Mouse (Mus musculus) mesoderm, embryonic 11.5 days (tissue): Measurements from ENCODE around the gene Otulin.

ENCODE experiments used
- DNase-seq: peaks from one replicate; pipeline ENCODE4 v3.0.0-alpha.2; 2012; ENCODE audit warnings: low read depth, low spot score

The Otulin gene

DNA sequence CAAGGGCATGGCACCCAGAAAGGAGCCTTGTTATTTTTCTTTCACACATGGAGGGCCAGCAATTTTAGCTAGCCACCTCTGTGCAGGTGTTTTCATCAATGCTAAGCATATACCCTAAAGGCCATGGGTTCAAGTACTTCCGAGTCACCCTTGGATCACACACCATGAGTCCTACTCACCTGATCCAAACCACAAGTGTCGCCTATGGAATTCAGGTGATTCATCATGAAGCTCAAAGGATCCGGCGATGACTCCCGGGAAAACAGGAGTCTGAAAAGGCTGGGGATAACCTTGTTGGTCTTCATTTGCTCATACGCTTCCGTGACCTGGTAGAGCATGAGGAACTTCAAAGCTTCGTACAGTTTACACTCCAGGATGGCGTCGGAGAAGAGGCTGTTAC, 27.4 kb upstream of the Otulin start:
- DNase-seq: no peak

DNA sequence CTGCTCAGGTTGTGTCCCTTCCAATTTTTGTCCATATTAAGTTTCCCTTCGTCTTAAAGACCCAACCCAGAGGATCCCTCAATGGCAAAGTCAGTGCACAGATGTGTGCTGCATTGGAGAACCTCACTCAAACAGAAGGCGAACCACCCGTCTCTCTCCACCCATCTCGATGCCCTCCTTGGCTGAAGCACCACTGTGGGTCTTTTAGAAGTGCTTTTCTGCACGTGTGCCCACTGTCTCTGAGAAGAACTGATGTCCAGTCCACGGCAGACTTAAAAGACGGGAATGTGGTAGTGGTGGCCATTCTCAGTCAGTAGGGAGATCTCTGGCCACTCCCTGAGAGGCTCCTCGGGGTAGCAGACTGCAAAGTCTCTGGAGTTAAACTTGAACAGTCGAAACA, 26.1 kb upstream of the Otulin start:
- no peak for DNase-seq

DNA sequence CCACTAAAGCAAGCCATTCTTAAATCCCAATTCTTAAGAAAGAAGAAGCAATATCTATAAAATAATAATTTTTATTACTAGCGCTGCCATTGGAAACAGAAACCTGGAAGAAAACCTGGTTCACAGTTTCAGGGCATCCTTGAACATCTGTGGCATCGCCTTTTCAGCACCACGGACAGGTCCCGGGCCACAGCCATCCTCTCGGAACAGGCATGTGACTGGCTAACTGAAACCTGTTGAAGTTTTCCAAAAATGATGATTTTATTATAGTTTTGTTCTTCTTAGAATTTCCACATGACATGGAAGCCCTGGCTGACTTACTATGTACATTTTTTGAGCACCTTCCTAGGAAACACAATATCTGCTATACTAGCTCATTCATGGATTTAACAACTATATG, 24.5 kb upstream of the Otulin start:
- peak; percentile 68 for DNase-seq

DNA sequence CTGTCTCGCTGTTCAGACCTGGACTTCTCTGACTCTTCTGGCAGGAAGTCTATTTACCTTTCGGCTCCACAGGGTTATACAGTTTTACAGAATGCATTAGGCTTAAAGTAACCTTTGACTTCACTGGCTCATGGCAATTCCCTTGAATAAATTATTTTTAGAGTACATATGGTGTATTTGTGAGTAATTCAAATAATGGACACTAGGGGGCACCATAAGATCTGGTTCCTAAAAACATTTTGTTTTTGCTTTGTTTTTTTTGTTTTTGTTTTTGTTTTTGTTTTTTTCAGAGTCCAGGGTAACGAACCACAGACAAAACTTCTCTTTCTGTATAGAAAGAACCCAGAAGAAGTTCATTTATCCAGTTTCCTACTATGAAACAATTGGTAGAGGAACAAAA, 17.2 kb upstream of the Otulin start:
- peak; percentile 45 for DNase-seq

DNA sequence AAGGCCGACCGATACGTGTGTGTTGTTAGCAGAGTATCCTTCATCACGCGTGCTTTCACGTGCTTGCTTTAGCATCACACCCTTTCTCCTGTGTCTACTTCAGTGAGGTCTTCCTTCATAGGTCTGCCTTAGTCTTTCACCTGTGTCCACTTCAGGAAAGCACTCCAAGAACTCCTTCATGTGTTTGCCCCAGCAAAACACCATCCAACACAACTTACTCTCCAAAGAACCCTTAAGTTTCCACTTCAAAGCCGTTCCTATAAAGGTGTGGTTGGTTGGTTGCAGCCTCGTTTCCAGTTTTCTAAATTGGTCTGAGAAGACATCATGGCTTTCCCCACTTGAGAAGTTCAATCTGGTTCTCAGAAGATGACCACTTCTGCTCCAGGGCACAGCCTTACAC, 16.2 kb upstream of the Otulin start:
- DNase-seq: no peak

DNA sequence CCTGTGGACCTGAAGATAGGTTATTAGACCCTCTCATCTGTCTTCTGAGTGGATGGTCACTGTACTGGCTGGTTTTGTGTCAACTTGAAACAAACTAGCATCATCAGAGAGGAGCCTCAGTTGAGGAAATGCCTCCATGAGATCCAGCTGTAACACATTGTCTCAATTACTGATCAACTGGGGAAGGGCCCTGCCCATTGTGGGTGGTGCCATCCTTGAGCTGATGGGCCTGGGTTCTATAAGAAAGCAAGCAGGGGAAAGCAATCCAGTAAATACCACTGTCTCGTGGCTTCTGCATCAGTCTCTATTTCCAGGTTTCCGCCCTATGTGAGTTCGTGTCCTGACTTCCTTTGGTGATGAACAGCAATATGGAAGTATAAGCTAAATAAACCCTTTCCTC, 14.8 kb upstream of the Otulin start:
- no peak for DNase-seq

DNA sequence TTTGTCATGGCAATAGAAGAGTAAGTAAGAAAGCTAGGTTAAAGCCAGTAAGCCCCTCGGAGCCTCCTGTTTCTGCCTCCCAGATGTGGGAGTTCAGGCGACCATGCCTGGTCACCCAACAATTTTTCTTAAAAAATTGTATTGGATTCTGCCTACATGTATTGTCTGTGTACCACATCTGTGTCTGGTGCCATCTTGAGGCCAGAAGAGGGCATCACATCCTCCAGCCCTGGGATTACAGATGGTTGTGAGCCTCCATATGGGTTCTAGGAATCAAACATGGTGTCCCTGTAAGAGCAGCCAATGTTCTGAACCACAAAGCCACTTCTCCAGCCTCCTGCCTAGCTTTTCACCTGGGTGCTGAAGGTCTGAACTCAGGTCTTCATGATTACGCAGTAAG, 12.4 kb upstream of the Otulin start:
- no peak for DNase-seq

DNA sequence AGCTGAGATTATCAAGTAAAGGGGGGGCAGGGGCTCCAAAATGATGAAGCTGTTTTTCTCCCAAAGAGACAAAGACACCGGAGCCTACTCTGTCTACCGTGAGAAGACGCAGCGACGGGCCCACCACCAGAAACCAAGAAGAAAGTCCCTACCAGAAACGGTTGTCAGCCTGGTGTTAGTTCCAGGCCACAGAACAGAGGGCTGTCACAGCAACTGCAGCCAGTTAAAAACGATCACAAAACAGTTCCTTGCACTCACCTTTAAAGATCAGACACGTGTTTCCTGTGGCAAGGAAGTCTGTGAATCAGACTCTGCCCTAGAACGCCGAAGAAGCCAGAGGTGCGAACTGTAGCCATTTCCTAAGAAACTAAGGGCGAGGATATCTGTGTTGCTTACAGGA, 10.7 kb upstream of the Otulin start:
- DNase-seq: no peak

DNA sequence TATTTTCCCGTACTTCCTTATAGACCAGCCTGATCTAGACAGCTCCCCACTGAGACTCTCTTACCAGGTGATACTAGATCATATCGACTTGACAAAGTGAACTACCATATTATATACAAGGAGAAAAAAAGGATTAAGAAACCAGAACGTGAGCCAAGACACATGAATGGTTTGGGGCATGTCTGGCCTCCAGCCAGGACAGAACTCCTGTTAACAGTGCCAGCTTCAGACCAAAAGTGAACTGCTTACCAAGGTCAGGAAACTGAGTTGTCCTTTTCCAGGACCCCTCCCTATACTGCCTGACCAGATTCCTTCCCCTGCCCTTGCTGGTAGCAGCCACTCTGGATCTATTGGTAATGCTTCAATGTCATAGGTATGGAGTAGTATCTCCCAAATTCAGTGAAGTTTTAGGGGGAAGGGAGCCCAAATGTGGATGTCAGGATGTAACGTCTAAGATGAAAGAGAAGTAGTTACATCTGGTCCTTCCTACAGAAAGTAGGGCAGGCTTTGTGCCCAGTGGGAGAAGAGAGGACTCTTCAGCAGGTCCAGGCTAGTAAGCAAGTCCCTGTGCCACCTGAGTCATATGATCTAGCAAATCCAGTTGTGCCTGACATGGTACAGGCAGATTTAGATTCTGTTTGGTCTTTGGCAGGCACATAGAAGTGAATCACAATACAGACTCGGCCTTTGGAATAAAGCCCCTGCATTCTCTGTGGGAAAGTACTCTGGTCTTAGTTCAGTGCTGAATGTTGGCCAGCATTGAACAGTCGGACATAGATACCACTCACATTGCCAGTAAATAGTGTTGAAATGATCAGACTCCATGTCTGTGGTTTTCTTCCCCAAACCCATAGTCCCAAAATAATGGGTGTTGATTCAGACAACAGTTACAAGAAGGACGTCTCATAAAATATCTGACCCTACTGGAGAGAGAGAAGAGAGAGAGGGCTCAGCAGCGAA, 3.7 kb upstream of the Otulin start:
- no peak for DNase-seq

DNA sequence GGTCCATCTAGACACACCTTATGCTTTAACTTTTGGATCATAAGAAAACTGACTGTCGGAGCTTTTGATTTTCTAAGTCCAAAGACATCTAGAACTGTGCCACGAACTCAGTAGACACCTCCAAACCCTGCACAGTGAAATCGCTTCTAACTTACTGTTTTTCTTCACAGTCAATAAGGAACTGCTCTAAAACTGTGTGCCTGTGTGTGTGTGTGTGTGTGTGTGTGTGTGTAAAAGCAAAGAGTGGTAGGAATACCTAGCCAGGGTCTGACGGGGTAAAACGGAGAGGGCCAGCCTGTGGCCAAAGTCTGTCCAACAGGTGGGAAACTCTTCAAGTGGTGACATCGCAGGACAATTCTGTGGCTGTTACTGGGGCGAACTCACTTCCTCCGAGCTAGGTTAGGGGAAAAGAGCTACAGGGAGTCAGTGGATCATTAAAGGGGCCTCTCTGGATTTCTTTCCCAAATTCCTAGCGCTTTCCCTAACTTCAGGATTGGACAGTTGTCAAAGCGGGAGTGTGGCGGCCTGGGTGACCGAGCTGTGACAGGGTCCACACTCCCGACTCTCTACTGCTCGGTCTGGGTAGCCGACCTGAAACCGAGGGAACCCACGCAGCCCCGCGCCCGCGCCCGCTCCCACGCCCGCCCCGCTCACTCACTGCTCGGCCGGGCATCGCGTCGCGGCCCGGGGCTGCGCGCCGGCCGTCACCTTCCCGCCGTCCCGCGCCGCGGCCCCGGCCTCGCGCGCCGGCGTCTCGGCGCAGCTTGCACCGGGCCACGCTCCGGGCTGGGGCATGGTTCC, 493 bp downstream of the Otulin start:
- peak; percentile 12 for DNase-seq

DNA sequence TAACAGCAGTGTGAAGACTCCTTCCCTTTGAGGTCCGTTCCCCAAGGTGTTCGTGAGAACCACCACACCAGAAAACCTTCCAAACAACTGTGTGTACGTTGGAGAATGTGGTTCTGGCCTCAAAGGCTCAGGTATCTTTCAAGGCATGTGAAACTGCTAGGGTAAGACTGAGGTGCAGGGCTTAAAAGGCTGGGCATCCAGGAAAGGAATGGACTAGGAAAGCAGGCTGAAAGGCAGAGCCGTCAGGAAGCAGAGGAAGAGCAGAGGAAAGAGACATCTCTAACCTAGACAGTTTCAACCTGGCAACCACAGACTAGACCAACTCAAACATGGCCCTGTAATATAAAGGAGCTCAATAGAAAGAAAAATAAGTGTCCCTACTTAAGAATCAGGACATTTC, 1.4 kb downstream of the Otulin start:
- no peak for DNase-seq

DNA sequence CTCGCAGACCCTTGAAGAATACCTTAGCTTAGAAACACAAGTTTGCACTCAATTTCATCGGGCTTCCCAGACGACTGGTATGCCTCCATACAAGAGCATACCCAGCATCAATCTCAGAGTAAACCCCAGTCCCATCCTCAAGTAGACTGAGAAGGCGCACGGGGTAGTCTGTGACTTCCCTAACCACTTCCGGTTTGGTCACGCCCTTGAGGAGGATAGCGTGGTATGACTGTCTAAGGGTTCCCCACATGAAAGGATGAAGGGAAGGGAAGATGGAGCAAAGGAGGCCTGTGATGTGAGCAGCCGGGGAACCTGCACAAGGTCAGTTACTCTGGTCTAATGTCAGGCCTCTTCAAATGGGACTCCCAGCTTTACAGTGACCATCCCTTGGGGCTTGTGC, 2.7 kb downstream of the Otulin start:
- no peak for DNase-seq

DNA sequence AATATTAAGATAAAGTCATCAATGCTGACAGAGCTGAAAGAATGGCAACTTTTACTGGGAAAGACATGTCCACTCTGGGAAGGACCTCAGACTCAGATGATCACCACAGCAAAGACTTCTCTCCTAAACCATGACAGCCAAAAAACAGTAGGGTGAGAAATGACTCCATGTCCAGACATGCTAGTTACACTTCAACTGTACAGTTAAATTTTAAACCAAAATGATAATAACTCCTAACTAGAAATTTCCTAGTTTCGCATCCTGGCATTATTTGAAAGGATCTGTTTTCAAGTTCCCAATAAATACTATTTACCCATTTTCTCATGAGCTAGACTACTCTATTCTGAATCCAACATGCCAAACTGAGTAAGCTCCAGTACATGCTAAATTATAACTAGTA, 4.2 kb downstream of the Otulin start:
- no peak for DNase-seq

DNA sequence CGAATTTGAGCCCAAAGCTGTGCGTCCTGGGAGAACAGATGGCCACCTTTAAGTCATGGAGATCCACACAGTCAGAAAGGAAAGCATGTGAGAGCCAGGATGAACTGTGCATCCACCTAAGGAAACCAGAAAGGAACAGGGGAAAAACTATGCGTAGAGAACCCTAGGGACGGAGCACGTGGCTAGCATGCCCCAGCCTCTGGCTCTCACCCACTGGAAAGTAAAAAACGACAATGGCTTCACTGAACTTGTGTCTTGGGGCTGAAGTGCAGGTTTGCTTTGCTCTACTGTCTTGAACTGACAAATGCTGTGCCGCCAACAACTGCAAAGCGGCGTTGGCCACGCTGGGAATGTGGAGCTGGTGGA, 4.6 kb downstream of the Otulin start:
- no peak for DNase-seq

DNA sequence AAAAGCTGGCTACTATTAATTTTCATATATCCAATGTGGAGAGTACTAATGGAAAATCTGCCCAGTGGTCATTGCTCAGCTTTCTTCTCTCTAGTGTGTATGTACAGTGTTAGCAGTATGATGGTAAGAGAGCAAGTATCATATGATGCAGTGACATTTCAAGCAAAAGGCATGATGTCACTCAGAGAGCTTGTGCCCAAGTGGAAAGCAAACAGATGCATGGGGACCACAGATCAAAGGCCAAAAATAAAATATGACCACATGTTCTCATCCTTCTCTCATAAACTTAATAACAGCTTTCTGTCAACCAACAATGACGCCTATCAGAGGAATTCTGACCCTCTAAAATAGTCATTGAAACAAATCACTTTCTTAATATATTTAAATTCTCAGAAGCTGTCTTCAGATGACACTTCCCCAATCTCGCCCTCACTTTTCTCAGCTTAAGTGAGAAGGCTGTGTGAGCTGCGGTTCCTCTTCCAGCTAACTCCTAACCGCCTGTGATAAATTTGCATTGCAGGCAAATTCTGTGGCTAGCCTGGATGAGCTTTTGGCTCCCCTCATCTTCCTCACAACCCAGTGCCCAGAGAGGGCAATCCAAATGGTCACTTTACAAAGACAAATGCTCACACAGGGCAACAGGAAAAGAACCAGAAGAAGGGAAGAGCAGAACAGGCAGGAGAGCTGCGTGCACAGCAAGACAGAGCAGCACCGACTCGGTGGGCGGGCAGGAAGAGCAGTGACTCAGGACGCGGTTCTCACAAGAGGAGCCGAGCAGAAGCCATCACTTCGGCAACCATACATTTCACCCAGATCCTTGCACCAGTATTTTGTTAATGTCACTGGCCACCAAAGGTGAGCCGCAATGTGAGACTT, 5.2 kb downstream of the Otulin start:
- no peak for DNase-seq

DNA sequence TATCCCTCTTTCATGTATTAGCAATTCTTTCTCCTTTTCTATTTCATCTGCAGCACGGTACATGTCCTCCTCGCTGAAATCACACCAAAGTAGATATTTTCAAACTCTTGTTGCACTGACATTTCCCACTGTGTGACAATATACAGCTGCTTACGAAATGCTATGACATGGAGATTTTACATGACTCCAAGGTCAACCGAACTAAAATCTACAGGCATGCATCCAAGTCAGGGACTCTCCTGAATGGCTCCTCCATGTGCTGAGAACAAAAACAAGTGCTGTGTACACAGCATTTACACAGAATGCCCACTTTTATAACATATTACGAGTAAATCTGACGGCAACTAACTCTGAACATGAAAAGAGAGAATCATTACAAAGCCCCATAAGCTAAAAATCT, 7.2 kb downstream of the Otulin start:
- DNase-seq: no peak

DNA sequence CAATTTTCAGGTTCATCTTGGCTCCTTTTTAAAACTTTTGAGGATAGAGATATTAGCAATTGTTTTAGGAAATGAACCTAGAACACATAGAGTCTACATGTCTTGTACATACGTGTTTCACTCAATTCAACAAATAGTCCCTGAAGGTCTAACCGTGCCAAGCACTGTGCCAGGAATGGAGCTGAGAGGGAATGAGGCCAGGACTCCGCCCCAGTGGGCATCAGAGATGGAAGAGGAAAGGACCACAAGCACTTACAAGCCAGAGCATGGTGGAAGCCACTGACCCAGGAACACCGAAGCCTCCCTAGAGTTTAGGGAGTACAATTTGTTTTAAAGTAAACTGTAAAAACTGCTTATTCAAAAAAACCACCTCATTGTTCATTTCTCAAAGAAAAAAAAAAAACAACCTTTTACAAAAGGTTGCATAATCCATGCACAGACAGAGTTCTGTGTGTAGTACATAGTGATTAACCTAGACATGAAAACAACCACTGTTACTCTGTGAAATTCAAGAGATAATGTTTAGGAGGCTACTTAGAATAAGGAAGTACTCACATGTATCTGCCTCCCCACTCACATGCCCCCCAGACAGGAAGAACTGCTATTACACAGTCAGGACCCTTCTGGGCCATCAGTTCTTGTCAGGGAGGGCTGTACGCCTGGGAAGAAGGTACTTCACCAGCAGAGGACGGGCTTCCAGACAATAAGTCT, 9.9 kb downstream of the Otulin start:
- no peak for DNase-seq

DNA sequence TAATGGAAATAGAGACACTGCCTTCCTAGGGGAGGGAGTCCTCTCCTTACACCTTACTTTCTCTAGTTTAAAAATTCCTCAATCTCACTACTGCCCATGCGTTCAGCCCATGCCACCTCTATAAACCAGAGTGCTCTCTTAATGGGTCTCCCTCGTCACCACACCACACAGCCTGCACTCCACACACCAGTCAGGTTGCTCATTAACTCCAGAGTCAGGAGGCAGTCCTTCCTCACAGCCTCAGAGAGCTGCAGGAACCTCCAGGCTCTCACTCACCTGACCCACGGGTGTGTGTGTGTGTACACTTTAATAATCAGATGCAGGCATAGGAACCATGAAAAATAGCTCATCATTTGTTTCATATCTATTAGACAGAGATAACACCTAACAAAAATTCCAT, 10.8 kb downstream of the Otulin start:
- DNase-seq: no peak

DNA sequence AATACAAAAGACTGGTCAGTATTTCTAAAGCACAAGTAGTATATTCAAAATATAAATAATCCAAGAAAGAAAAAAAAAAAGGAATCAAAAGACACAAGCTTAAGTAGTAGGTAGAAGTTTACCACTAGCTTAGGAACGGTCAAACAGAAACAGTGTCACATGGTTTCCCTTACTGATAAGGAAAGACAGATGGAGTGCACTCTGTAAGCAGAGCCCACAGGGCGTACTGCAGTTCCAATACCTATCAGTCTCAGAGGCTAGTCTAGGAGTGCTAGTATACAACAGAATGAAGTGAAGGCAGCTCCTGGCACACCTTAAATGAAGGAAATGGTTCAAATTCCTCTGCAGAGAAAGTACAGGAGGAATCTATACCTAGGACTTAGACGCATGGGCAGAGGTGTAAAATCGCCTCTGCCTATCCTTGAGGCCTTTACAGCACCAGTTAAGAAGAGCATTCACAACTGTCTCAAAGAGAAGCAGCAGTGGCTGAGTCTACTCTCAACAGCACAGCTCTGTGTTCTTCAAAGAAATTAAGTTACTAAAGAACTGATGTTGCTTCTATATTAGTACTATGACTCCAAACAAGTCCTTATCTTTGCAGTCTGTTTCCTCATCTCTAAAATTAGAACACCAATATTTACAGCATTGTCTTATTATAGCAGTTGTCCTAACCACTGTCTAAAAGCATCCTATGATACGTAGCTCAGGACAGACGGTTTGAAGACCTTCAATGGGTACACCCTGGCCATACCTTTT, 11.5 kb downstream of the Otulin start:
- no peak for DNase-seq

DNA sequence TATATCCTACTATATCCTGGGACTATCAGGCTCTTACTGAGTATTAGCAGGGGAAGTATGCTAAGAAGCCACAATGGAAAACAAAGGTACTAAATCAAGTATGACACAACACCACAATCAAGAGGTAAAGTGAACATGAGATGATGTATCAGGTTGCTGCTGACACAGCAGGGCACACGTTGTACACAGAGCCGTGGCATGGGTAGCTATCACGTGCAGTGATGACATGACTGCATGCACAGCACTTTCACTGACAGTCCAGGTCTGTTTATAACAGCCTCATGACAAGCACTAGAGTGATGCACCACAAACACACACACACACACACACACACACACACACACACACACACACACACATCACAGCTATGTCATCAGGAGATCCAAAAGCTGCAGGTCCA, 13.3 kb downstream of the Otulin start:
- DNase-seq: no peak

DNA sequence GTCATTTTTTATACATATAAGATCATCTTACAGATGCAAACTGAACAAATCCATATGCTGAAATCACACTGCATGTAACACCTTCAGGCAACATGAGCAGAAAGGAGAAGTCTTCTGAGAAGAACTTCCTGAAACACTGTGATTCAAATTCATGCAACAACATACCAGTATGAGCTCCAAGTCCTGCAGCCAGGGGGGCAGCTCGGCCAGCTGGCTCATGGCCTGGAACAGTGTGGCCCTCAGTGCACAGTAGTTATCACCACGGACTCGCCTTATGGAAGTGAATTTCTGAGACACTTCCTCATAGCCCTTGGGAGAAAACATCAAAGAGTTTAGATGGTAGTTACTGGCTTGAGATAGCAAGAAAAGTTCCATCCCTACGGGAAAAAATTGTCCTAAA, 14.3 kb downstream of the Otulin start:
- DNase-seq: no peak
